Mouse (Mus musculus) midbrain, postnatal 0 days (tissue): ENCODE data around the gene Dnajc8. TPM values are rescaled to one million over a fixed set of nuclear protein-coding genes. Genes with fewer than 3 reads are reported as not detected.

Source experiments
- ATAC-seq: fragments of 200-750 bp; cut with Nextera tagmentation; 2 replicates; pipeline ENCODE4 v1.8.0; 2017; ENCODE audit warnings: moderate number of reproducible peaks, mild to moderate bottlenecking, moderate TSS enrichment, moderate library complexity; ENCODE audit not compliant: low FRiP score
- DNase-seq: peaks from one replicate; pipeline ENCODE4 v3.0.0-alpha.2; 2015; ENCODE audit warnings: low spot score
- H3K27ac ChIP-seq: fragments of 300-500 bp; sonication (generic); 2 replicates; pipeline ENCODE4 v1.5.1; 2014; ENCODE audit warnings: low read depth, mild to moderate bottlenecking, low read length, mixed read lengths
- H3K27me3 ChIP-seq: fragments of 300-500 bp; sonication (generic); 2 replicates; pipeline ENCODE4 v1.6.1; 2014; ENCODE audit warnings: low read length, control low read depth, mixed read lengths; ENCODE audit not compliant: insufficient read depth
- H3K36me3 ChIP-seq: fragments of 300-500 bp; sonication (generic); 2 replicates; pipeline ENCODE4 v1.6.1; 2014; ENCODE audit warnings: low read length, control low read depth, mixed read lengths; ENCODE audit not compliant: insufficient read depth
- H3K4me1 ChIP-seq: fragments of 300-500 bp; sonication (generic); 2 replicates; pipeline ENCODE4 v1.6.1; 2014; ENCODE audit warnings: mild to moderate bottlenecking, control low read depth, antibody characterized with exemption, low read length, mixed read lengths; ENCODE audit not compliant: insufficient read depth
- H3K4me2 ChIP-seq: fragments of 300-500 bp; sonication (generic); 2 replicates; pipeline ENCODE4 v1.6.1; 2014; ENCODE audit warnings: low read depth, mild to moderate bottlenecking, low read length, mixed read lengths; ENCODE audit not compliant: poor library complexity, severe bottlenecking
- H3K4me3 ChIP-seq: fragments of 300-500 bp; sonication (generic); 2 replicates; pipeline ENCODE4 v1.5.1; 2014; ENCODE audit warnings: low read depth, mild to moderate bottlenecking, low read length, moderate library complexity
- H3K9ac ChIP-seq: fragments of 300-500 bp; sonication (generic); replicated peaks from 2 replicates; pipeline ENCODE4 v1.6.1; 2014; ENCODE audit warnings: mild to moderate bottlenecking, low read length, moderate library complexity, mixed read lengths; ENCODE audit not compliant: poor library complexity, severe bottlenecking
- H3K9me3 ChIP-seq: fragments of 300-500 bp; sonication (generic); 2 replicates; pipeline ENCODE4 v1.6.1; 2016; ENCODE audit warnings: low read length, control low read depth
- CTCF ChIP-seq: IDR thresholded peaks from 2 replicates; pipeline ENCODE4 v1.5.1; 2016; ENCODE audit warnings: antibody characterized with exemption, mild to moderate bottlenecking
- WGBS: fragments of 180-500 bp; shearing (Covaris S2); extraction: QIAGEN DNeasy Blood & Tissue Kit; methylation state at CpG from one replicate; pipeline ENCODE4 v1.1.7; 2014; 5-methylcytosine and 5-hydroxymethylcytosine counted together
- polyA plus RNA-seq: library from polyadenylated mRNA; unstranded; fragments of >200 nt; fragmentation: Nextera tagmentation; extraction: Ambion mirVana; gene quantifications from 2 replicates; pipeline ENCODE4 v1.2.1, GENCODE M21; 2015
- total RNA-seq: library from RNA; depleted of rRNA; stranded (reverse); fragments of >200 nt; gene quantifications from 2 replicates; pipeline ENCODE4 v1.2.3, GENCODE M21; 2014

The Dnajc8 gene
- total and polyA plus RNA-seq, 2 experiments from 2014 or later, result 101 to 168 TPM

GRCm38 (mm10) chr4:132492178-132493060 lies 42.9 kb upstream of the Dnajc8 start:
- no peak overlapping the region for H3K9ac ChIP-seq
- no peak for TF ChIP-seq CTCF
- no peak for ATAC-seq

GRCm38 (mm10) chr4:132494271-132494918 lies 41.0 kb upstream of the Dnajc8 start:
- ATAC-seq (no peak), DNase-seq (no peak)
- H3K27ac ChIP-seq, result no peak overlapping the region
- H3K27me3 ChIP-seq, result no peaks in the 10 kb centered on the region
- no peak overlapping the region for H3K9ac ChIP-seq
- H3K4me2 ChIP-seq, result no peak overlapping the region
- H3K9me3 ChIP-seq, result no peaks in the 10 kb centered on the region
- 92% methylated on average over 20 of the region's 20 CpGs for WGBS
- no peak overlapping the region for H3K4me3 ChIP-seq
- H3K4me1 ChIP-seq, result no peaks in the 10 kb centered on the region
- peaks cover 38% of the 10 kb centered on the region for H3K36me3 ChIP-seq
- TF ChIP-seq CTCF, result no peak

More at GRCm38 (mm10) chr4:132492178-132493060, 42.9 kb upstream of the Dnajc8 start:
- 67% methylated on average over 10 of the region's 10 CpGs for WGBS
- peaks cover 23% of the 10 kb centered on the region for H3K36me3 ChIP-seq
- H3K9me3 ChIP-seq, result no peaks in the 10 kb centered on the region
- no peak overlapping the region for H3K27ac ChIP-seq
- DNase-seq, result peak; percentile 85
- H3K4me2 ChIP-seq, result no peak overlapping the region
- H3K27me3 ChIP-seq, result no peaks in the 10 kb centered on the region
- no peak overlapping the region for H3K4me3 ChIP-seq
- H3K4me1 ChIP-seq, result no peaks in the 10 kb centered on the region

- H3K4me3 ChIP-seq, result no peak overlapping the region
Observed at GRCm38 (mm10) chr4:132501639-132502038, 33.7 kb upstream of the Dnajc8 start.

GRCm38 (mm10) chr4:132503344-132503743 lies 32.0 kb upstream of the Dnajc8 start:
- no peak overlapping the region for H3K4me2 ChIP-seq
- no peak overlapping the region for H3K9ac ChIP-seq
- no peaks in the 10 kb centered on the region for H3K27me3 ChIP-seq
- H3K4me1 ChIP-seq, result no peaks in the 10 kb centered on the region
- no peak overlapping the region for H3K27ac ChIP-seq
- peaks cover 9% of the 10 kb centered on the region; the same call in 1 of the 2 replicates for H3K36me3 ChIP-seq
- no peak for TF ChIP-seq CTCF
- ATAC-seq (no peak), DNase-seq (no peak)
- no peaks in the 10 kb centered on the region for H3K9me3 ChIP-seq
- WGBS, result 84% methylated on average over 11 of the region's 11 CpGs
- no peak overlapping the region for H3K4me3 ChIP-seq

More at GRCm38 (mm10) chr4:132501639-132502038, 33.7 kb upstream of the Dnajc8 start:
- Histone ChIP-seq H3K4me1 (no peaks in the 10 kb centered on the region), H3K36me3 (peaks cover 22% of the 10 kb centered on the region), H3K9me3 (no peaks in the 10 kb centered on the region), H3K27ac (no peak overlapping the region), H3K4me2 (no peak overlapping the region), H3K27me3 (no peaks in the 10 kb centered on the region), H3K9ac (no peak overlapping the region)
- no peak for TF ChIP-seq CTCF
- DNase-seq (no peak), ATAC-seq (no peak)
- WGBS, result 94% methylated on average over 6 of the region's 6 CpGs

- 64% methylated on average over 6 of the region's 6 CpGs for WGBS
- H3K27ac ChIP-seq, result no peak overlapping the region
- ATAC-seq (no peak), DNase-seq (no peak)
- no peak overlapping the region for H3K4me3 ChIP-seq
- no peak overlapping the region for H3K9ac ChIP-seq
- no peak overlapping the region for H3K4me2 ChIP-seq
- no peaks in the 10 kb centered on the region for H3K4me1 ChIP-seq
- H3K9me3 ChIP-seq, result no peaks in the 10 kb centered on the region
- H3K36me3 ChIP-seq, result no peaks in the 10 kb centered on the region
- TF ChIP-seq CTCF, result no peak
- H3K27me3 ChIP-seq, result no peaks in the 10 kb centered on the region
Observed at GRCm38 (mm10) chr4:132505034-132505738, 30.2 kb upstream of the Dnajc8 start.
